Mouse (Mus musculus) small intestine, adult 2 months (tissue): ENCODE measurements around the gene Evi5. TPM values are rescaled to one million over a fixed set of nuclear protein-coding genes. Genes with fewer than 3 reads are reported as not detected.

Source experiments
- H3K27ac ChIP-seq: fragments of 200-500 bp; 2 replicates; pipeline ENCODE4 v1.5.1; 2012; ENCODE audit warnings: low read depth, low read length, control low read depth, inconsistent platforms; ENCODE audit not compliant: insufficient read depth
- H3K27me3 ChIP-seq: fragments of 200-500 bp; 2 replicates; pipeline ENCODE4 v1.6.1; 2012; ENCODE audit warnings: mild to moderate bottlenecking, moderate library complexity, low read length, inconsistent platforms; ENCODE audit not compliant: control insufficient read depth, insufficient read depth
- H3K36me3 ChIP-seq: fragments of 200-500 bp; 2 replicates; pipeline ENCODE4 v1.6.1; 2012; ENCODE audit warnings: mild to moderate bottlenecking, low read length, control low read depth, inconsistent platforms; ENCODE audit not compliant: control insufficient read depth, insufficient read depth
- H3K4me1 ChIP-seq: fragments of 200-500 bp; 2 replicates; pipeline ENCODE4 v1.6.1; 2012; ENCODE audit warnings: low read length, inconsistent platforms, mixed read lengths; ENCODE audit not compliant: control insufficient read depth, insufficient read depth, insufficient read length
- H3K4me3 ChIP-seq: fragments of 200-500 bp; 2 replicates; pipeline ENCODE4 v1.5.1; 2012; ENCODE audit warnings: low read depth, mild to moderate bottlenecking, control low read depth, inconsistent platforms, low read length, moderate library complexity
- CTCF ChIP-seq: fragments of 200-500 bp; IDR thresholded peaks from 2 replicates; pipeline ENCODE4 v1.5.1; 2012; ENCODE audit warnings: low read depth, mild to moderate bottlenecking, control low read depth, inconsistent platforms, low read length, moderate library complexity, mixed read lengths; ENCODE audit not compliant: insufficient replicate concordance, insufficient read length; ENCODE audit errors: extremely low read depth
- POLR2A ChIP-seq: fragments of 200-500 bp; IDR thresholded peaks from 2 replicates; pipeline ENCODE4 v1.6.1; 2012; ENCODE audit warnings: low read depth, mild to moderate bottlenecking, control low read depth, inconsistent platforms, low read length, moderate library complexity
- WGBS: fragments of 180-500 bp; shearing (Covaris S2); methylation state at CpG from one replicate; pipeline ENCODE4 v1.1.7; 2018; 5-methylcytosine and 5-hydroxymethylcytosine counted together
- polyA plus RNA-seq: library from polyadenylated mRNA; depleted of rRNA; stranded (reverse); fragments of >200 nt; gene quantifications from 2 replicates; pipeline ENCODE4 v1.2.3, GENCODE M21; 2012

Gene Evi5
- polyA plus RNA-seq, 1 experiment: 8.1 TPM

DNA sequence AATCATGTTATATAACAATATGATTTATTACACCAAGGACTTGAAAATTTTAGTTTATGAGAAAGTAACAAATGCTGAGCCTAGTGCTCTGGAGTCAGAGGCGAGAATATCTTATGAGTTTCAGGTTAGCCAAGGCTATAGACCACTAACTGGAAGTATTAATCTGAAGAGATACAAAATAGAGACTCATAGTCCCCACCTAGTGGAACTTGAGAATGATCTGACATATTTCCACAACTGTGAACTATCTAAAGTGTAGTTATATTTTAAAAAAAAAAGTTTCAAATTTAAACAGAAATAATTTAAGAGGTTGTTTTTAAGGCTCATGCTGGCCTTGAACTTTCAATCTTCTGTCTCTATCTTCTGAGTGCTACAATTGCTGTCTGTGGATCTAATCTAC lies 92.5 kb downstream of the Evi5 start:
- Histone ChIP-seq H3K27ac (no peak overlapping the region), H3K4me1 (no peaks in the 10 kb centered on the region), H3K27me3 (no peaks in the 10 kb centered on the region), H3K4me3 (no peak overlapping the region), H3K36me3 (peaks cover 15% of the 10 kb centered on the region)
- WGBS: 80% methylated on average over 1 of the region's 1 CpGs
- TF ChIP-seq POLR2A (no peak), CTCF (no peak)

DNA sequence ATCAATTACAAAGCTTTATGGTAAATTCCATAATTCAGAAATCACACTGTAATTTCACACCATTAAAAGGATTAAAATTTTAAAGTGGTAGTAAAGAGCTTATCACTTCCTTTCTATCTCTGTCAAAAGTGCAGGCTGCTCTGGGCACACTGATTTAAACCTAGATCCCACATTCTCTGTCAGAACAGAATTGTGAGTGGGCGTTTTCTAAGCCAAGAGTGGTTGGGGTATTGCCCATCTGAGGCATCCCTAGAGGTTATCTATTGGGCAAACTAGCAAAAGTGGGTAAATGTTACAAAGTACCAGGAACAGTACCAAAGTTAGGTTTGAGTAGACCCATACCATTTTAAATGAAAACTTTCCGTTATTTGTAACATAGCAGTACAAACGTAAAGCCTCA lies 96.1 kb downstream of the Evi5 start:
- 87% methylated on average over 3 of the region's 3 CpGs for WGBS
- H3K36me3 ChIP-seq: peaks cover 8% of the 10 kb centered on the region
- TF ChIP-seq POLR2A (no peak), CTCF (no peak)
- H3K27me3 ChIP-seq: no peaks in the 10 kb centered on the region
- H3K4me1 ChIP-seq: no peaks in the 10 kb centered on the region
- H3K4me3 ChIP-seq: no peak overlapping the region
- H3K27ac ChIP-seq: no peak overlapping the region

DNA sequence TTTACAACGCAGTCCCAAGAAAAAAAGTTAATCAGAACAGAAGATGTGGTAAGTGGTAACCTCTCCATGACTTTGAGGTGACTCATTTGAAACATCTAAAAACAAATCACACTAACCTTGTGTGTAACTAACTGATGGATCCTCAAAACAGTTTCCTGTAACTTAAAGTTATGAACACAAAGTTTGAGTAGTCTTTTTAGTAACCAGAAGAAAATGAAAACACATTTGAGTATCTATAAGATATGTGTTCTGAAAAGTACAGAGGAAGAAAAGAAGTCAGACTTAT lies 97.4 kb downstream of the Evi5 start:
- 38% methylated on average over 1 of the region's 1 CpGs for WGBS

DNA sequence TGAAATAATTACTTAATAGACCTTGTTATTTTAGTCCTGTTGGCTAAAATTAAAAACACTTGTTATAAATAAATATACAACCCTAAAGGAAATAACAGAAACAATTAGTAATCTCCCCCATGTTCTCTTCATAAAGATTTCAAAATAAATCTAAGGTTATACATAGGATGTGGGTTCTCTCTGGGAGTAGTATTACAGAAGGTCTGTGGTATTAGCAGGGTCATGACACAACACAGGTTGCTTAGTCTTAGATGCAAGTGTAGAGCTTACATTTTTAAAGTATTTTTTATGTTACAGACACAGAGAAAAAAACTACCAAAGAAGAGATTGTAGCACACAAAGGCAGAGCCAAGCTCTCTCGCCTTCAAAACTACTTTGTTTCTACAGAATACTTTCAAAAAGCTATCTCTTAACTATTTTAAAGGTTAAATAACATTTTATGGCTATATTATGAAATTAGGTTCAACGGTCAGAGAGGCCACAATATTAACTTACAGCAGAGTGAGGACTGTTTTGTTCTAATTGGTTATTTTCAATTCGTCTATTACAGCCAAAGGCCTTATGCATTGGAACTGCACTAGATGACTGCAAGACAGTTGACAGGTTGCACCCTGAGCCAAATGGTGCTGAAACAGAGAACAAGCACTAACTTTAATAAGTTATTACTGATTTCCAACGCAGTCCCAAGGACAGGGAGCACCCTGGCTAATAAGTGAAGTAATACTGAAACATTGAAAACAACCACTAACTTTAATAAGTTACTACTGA lies 97.9 kb downstream of the Evi5 start:
- H3K27me3 ChIP-seq: no peaks in the 10 kb centered on the region
- no peak overlapping the region for H3K27ac ChIP-seq
- no peak overlapping the region for H3K4me3 ChIP-seq
- H3K36me3 ChIP-seq: peaks cover 5% of the 10 kb centered on the region
- no peaks in the 10 kb centered on the region for H3K4me1 ChIP-seq
- TF ChIP-seq CTCF: no peak
- no peak for TF ChIP-seq POLR2A
- WGBS: 44% methylated on average over 4 of the region's 4 CpGs

More for the DNA sequence above, 97.4 kb downstream of the Evi5 start:
- Histone ChIP-seq H3K27me3 (no peaks in the 10 kb centered on the region), H3K27ac (no peak overlapping the region), H3K4me1 (no peaks in the 10 kb centered on the region), H3K4me3 (no peak overlapping the region), H3K36me3 (peaks cover 5% of the 10 kb centered on the region)
- no peak for TF ChIP-seq CTCF
- no peak for TF ChIP-seq POLR2A

DNA sequence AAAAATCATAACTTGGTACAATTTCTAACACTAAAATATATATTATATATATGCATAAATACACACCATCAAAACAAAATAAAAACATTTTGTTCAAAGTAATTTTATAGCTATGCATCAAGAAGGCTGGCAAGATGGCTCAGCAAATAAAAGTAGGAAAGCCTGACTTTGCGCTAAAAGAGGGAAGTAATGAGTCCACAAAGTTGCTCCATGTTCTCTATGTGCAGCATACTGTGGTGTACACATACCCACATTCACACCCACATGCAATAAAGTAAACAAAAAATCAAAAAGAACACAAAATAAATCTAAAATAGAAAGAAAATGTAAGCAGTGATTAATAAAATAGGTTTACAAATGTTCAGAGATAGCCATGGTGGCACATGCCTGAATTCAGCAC lies 99.0 kb downstream of the Evi5 start:
- no peak for TF ChIP-seq CTCF
- no peak for TF ChIP-seq POLR2A
- 100% methylated on average over 1 of the region's 1 CpGs for WGBS
- H3K36me3 ChIP-seq: peaks cover 3% of the 10 kb centered on the region
- no peak overlapping the region for H3K4me3 ChIP-seq
- no peaks in the 10 kb centered on the region for H3K4me1 ChIP-seq
- H3K27me3 ChIP-seq: no peaks in the 10 kb centered on the region
- H3K27ac ChIP-seq: no peak overlapping the region

DNA sequence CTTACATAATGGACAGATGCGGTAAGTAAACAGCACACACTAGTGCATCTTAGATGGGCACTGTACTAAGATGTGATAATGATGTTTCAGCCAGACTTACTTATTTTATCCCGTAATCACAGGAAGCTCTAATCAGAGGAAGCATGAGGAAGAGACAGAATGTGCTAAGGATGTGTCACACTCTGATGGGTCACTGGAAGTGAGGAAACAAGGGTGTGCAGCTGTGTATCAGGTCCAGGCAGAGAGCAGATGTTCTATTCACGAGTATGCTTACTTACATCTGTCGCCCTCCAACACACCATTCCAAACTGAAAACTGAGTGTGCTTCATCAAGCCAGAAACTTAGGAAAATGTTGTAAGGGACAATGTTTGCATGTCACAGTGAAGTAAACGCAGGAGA lies 102.9 kb downstream of the Evi5 start:
- TF ChIP-seq POLR2A (no peak), CTCF (no peak)
- Histone ChIP-seq H3K4me3 (no peak overlapping the region), H3K27ac (no peak overlapping the region), H3K36me3 (peaks cover 3% of the 10 kb centered on the region), H3K4me1 (no peaks in the 10 kb centered on the region), H3K27me3 (no peaks in the 10 kb centered on the region)
- 75% methylated on average over 5 of the region's 5 CpGs for WGBS

DNA sequence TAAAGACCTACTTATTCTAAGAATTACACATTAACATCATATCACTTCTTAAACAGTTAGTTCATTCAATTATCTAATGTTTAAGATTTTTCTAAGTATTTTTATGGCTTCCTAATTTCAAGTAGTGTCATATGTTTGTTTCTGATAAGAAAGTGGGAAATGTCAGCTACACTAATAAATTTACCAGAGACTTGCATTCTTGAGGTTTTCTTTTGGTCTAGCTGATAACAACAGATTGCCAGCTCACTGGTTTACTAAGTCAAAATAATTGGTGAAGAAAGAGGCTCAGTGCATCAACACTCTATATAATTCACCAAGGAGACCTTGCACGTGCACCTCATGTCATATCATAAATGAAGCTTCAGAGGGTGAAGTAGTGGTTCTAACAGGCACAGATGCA lies 106.7 kb downstream of the Evi5 start:
- Histone ChIP-seq H3K27me3 (no peaks in the 10 kb centered on the region), H3K4me1 (no peaks in the 10 kb centered on the region), H3K36me3 (peaks cover 3% of the 10 kb centered on the region), H3K27ac (no peak overlapping the region), H3K4me3 (no peak overlapping the region)
- WGBS: 94% methylated on average over 1 of the region's 1 CpGs
- TF ChIP-seq POLR2A (no peak), CTCF (no peak)

DNA sequence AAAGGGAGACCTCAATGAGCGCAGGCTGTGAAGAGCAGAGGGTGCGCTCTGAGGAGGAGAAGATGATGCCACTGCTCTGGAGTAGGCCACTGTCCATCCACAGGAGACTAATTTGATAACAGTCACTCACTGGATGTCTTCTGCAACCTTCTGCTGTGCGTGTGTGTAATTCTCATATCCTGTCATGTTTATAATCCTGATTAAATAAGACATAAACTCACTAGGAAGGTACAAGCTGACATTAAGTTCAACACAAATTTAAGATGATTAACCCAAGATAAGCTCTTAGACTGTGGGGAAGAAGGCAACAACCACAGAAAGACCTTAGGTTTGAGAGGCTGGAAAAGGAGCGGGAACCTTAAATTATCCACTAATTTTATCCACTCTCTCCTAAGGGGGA lies 109.0 kb downstream of the Evi5 start:
- no peak for TF ChIP-seq POLR2A
- TF ChIP-seq CTCF: no peak
- H3K4me3 ChIP-seq: no peak overlapping the region
- H3K27me3 ChIP-seq: no peaks in the 10 kb centered on the region
- no peaks in the 10 kb centered on the region for H3K4me1 ChIP-seq
- peaks cover 2% of the 10 kb centered on the region; the same call in 1 of the 2 replicates for H3K36me3 ChIP-seq
- H3K27ac ChIP-seq: no peak overlapping the region
- 95% methylated on average over 4 of the region's 4 CpGs for WGBS
